Mouse (Mus musculus) small intestine, adult 10 weeks (tissue): ENCODE data around the gene Ube2l6. TPM values are rescaled to one million over a fixed set of nuclear protein-coding genes. Genes with fewer than 3 reads are reported as not detected.

Experiments
- polyA plus RNA-seq: library from polyadenylated mRNA; stranded (reverse); fragments of 350-450 nt; fragmentation: Illumina TruSeq; extraction: RNeasy Lipid Tissue Mini Kit (QIAGEN cat#74804); gene quantifications from one replicate; pipeline ENCODE4 v1.2.3, GENCODE M21; 2014; ENCODE audit warnings: low replicate concordance

Gene Ube2l6
- 142 TPM for polyA plus RNA-seq

GRCm38 (mm10) chr2:84798493-84798921 lies at the start of gene Ube2l6:
Gene Ube2l6, plus strand, starts transcription at chr2:84798828.

GRCm38 (mm10) chr2:84775241-84775640 lies 23.4 kb upstream of the Ube2l6 start, which contains the start of gene Serping1:
Gene Serping1, minus strand, starts transcription at chr2:84775444.

GRCm38 (mm10) chr2:84822552-84822951 lies 23.9 kb downstream of the Ube2l6 start, which contains the start of gene Smtnl1:
Gene Smtnl1, minus strand, starts transcription at chr2:84822652.

GRCm38 (mm10) chr2:84826488-84827282 lies 28.1 kb downstream of the Ube2l6 start, which contains the start of gene Timm10:
Gene Timm10, plus strand, starts transcription at chr2:84826997.

GRCm38 (mm10) chr2:84838593-84838949 lies 39.9 kb downstream of the Ube2l6 start, which contains the start of gene Slc43a1:
Gene Slc43a1, plus strand, starts transcription at chr2:84838850.

Other genes starting within 250 kb of the Ube2l6 start
- gene Ctnnd1, start 148.1 kb upstream of the Ube2l6 start, polyA plus RNA-seq: 411 TPM
- not detected for gene Btbd18, start 139.7 kb upstream of the Ube2l6 start, polyA plus RNA-seq
- gene Selenoh, start 128.1 kb upstream of the Ube2l6 start, polyA plus RNA-seq: 10.8 TPM
- gene Gm28635, start 120.8 kb upstream of the Ube2l6 start, polyA plus RNA-seq: not detected
- 51.2 TPM for gene Med19, start 120.4 kb upstream of the Ube2l6 start, polyA plus RNA-seq
- gene Tmx2, start 119.7 kb upstream of the Ube2l6 start, polyA plus RNA-seq: 75.6 TPM
- gene Zdhhc5, start 83.6 kb upstream of the Ube2l6 start, polyA plus RNA-seq: 88.7 TPM
- 24.1 TPM for gene Clp1, start 71.5 kb upstream of the Ube2l6 start, polyA plus RNA-seq
- gene Ypel4, start 64.8 kb upstream of the Ube2l6 start, polyA plus RNA-seq: 0.63 TPM
- not detected for gene Gm19426, start 55.2 kb upstream of the Ube2l6 start, polyA plus RNA-seq
- 11.1 TPM for gene Serping1, start 23.4 kb upstream of the Ube2l6 start, polyA plus RNA-seq
- not detected for gene Smtnl1, start 23.8 kb downstream of the Ube2l6 start, polyA plus RNA-seq
- 0.74 TPM for gene Timm10, start 28.2 kb downstream of the Ube2l6 start, polyA plus RNA-seq
- gene Slc43a1, start 40.0 kb downstream of the Ube2l6 start, polyA plus RNA-seq: 0.45 TPM
- not detected for gene Rtn4rl2, start 87.9 kb downstream of the Ube2l6 start, polyA plus RNA-seq
- gene Slc43a3, start 137.8 kb downstream of the Ube2l6 start, polyA plus RNA-seq: 20.7 TPM
- gene Prg2, start 181.6 kb downstream of the Ube2l6 start, polyA plus RNA-seq: not detected
- not detected for gene Prg3, start 189.4 kb downstream of the Ube2l6 start, polyA plus RNA-seq
- gene Ssrp1, start 238.4 kb downstream of the Ube2l6 start, polyA plus RNA-seq: 64.7 TPM
- gene P2rx3, start 238.6 kb downstream of the Ube2l6 start, polyA plus RNA-seq: not detected
- 0.59 TPM for gene Tnks1bp1, start 249.2 kb downstream of the Ube2l6 start, polyA plus RNA-seq